ENCODE assay signal across 1 mouse cellular context in genomic region chr11:81996172-81996841, GRCm38 (mm10).
TF ChIP-seq lines count a peak whose summit lies in the region.

No protein-coding gene starts in this region.

TF ChIP-seq in MEL, 35 proteins besides CTCF, POLR2A, EP300 and RAD21:
- TF ChIP-seq HCFC1 (IDR thresholded peaks at IDR 0.05; ENCODE audit: low read depth, low read length) (no peak), SMC3 (IDR thresholded peaks at IDR 0.05; ENCODE audit: low read depth, low read length) (peak; percentile 89), ZC3H11A (IDR thresholded peaks at IDR 0.05; ENCODE audit: low read depth, low read length) (peak; percentile 54), MYB (IDR thresholded peaks at IDR 0.05; ENCODE audit: low read depth, low read length) (no peak)
TF ChIP-seq in MEL: peak in this region for 2.
